Mouse (Mus musculus) embryonic facial prominence, embryonic 10.5 days (tissue): ENCODE results near the gene Traf3ip1. TPM values are rescaled to one million over a fixed set of nuclear protein-coding genes. Genes with fewer than 3 reads are reported as not detected.

ENCODE experiments used
- DNase-seq: peaks from one replicate; pipeline ENCODE4 v3.0.0-alpha.2; 2017; ENCODE audit warnings: low spot score
- H3K27ac ChIP-seq: fragments of 300-500 bp; sonication (generic); replicated peaks from 2 replicates; pipeline ENCODE4 v1.5.1; 2016; ENCODE audit warnings: mild to moderate bottlenecking
- H3K27me3 ChIP-seq: fragments of 300-500 bp; sonication (generic); replicated peaks from 2 replicates; pipeline ENCODE4 v1.6.1; 2016; ENCODE audit warnings: low read depth, mild to moderate bottlenecking; ENCODE audit not compliant: poor library complexity, severe bottlenecking
- H3K36me3 ChIP-seq: fragments of 300-500 bp; sonication (generic); replicated peaks from 2 replicates; pipeline ENCODE4 v1.6.1; 2016; ENCODE audit warnings: mild to moderate bottlenecking, moderate library complexity
- H3K4me1 ChIP-seq: fragments of 300-500 bp; sonication (generic); 2 replicates; pipeline ENCODE4 v1.6.1; 2016
- H3K4me3 ChIP-seq: fragments of 300-500 bp; sonication (generic); 2 replicates; pipeline ENCODE4 v1.5.1; 2016; ENCODE audit warnings: mild to moderate bottlenecking, moderate library complexity
- H3K9me3 ChIP-seq: fragments of 300-500 bp; sonication (generic); 2 replicates; pipeline ENCODE4 v1.6.1; 2016; ENCODE audit warnings: mild to moderate bottlenecking
- WGBS: fragments of 180-500 bp; shearing (Covaris S2); methylation state at CpG from one replicate; pipeline ENCODE4 v1.1.7; 2016; 5-methylcytosine and 5-hydroxymethylcytosine counted together
- polyA plus RNA-seq: library from polyadenylated mRNA; unstranded; fragments of >200 nt; fragmentation: Nextera tagmentation; extraction: Ambion mirVana; gene quantifications from 2 replicates; pipeline ENCODE4 v1.2.1, GENCODE M21; 2016

The Traf3ip1 gene
- polyA plus RNA-seq, 1 experiment from 2014 or later = 12.4 TPM

DNA sequence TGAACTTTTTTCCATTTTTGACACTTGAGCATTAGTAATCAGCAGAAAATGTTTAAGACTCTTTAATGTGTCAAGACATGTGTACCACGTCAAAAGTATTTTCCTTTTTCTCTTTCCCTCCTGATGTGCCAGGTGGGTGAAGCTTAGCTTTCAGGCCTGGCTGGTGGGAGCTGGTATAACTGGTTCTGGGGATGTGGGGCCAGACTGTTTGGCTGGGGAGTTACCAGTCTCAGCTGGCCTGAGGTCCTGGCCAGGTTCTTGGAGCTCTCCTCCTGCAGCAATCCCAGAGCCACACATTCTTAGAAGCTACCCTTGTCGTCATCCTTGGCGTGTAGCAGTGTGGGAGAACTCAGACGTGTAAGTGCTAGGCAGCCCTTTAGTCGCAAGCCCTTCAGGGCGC lies 21.2 kb downstream of the Traf3ip1 start:
- Histone ChIP-seq H3K27me3 (no peaks in the 10 kb centered on the region), H3K36me3 (peaks cover 74% of the 10 kb centered on the region), H3K4me3 (no peak overlapping the region), H3K27ac (no peak overlapping the region), H3K4me1 (no peaks in the 10 kb centered on the region), H3K9me3 (no peaks in the 10 kb centered on the region)
- no peak for DNase-seq
- WGBS = 89% methylated on average over 6 of the region's 6 CpGs

- Histone ChIP-seq H3K36me3 (peaks cover 81% of the 10 kb centered on the region), H3K27me3 (no peaks in the 10 kb centered on the region), H3K4me1 (no peaks in the 10 kb centered on the region), H3K27ac (no peak overlapping the region), H3K9me3 (no peaks in the 10 kb centered on the region), H3K4me3 (no peak overlapping the region)
- WGBS = 16% methylated on average over 10 of the region's 10 CpGs
- DNase-seq = peak; percentile 72
These were observed 29.3 kb downstream of the Traf3ip1 start for GRCm38 (mm10) chr1:91523759-91524158.

DNA sequence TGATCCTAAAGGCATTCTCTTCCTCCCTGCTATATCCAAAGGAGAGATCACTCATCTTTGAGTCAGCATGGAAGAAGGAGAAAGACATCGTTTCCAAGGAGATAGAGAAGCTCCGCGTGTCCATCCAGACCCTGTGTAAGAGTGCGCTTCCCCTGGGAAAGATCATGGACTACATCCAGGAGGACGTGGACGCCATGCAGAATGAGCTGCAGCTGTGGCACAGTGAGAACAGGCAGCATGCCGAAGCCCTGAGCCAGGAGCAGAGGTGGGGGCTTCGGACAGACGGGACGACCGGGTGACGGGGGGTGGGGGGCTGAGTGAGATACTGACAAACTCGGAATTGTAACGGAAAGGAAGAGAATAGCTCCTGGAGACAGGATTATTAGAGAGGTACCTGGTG lies 31.4 kb downstream of the Traf3ip1 start:
- WGBS = 90% methylated on average over 14 of the region's 14 CpGs
- H3K4me1 ChIP-seq = no peaks in the 10 kb centered on the region
- H3K27ac ChIP-seq = no peak overlapping the region
- no peak overlapping the region for H3K4me3 ChIP-seq
- H3K9me3 ChIP-seq = no peaks in the 10 kb centered on the region
- H3K27me3 ChIP-seq = no peaks in the 10 kb centered on the region
- DNase-seq = no peak
- peaks cover 82% of the 10 kb centered on the region for H3K36me3 ChIP-seq

- H3K36me3 ChIP-seq = peaks cover 57% of the 10 kb centered on the region
- H3K27me3 ChIP-seq = no peaks in the 10 kb centered on the region; the same call in 1 of the 2 replicates
- DNase-seq = no peak
- WGBS = 84% methylated on average over 9 of the region's 9 CpGs
- no peak overlapping the region for H3K27ac ChIP-seq
- H3K9me3 ChIP-seq = no peaks in the 10 kb centered on the region
- H3K4me1 ChIP-seq = peaks cover 3% of the 10 kb centered on the region; the same call in 1 of the 2 replicates
- no peak overlapping the region for H3K4me3 ChIP-seq
These were observed 35.7 kb downstream of the Traf3ip1 start for GRCm38 (mm10) chr1:91530166-91530565.

- Histone ChIP-seq H3K9me3 (no peaks in the 10 kb centered on the region), H3K27ac (no peak overlapping the region), H3K27me3 (peaks cover 20% of the 10 kb centered on the region), H3K36me3 (peaks cover 36% of the 10 kb centered on the region), H3K4me3 (no peak overlapping the region), H3K4me1 (peaks cover 3% of the 10 kb centered on the region; the same call in 1 of the 2 replicates)
- no peak for DNase-seq
- WGBS = 90% methylated on average over 4 of the region's 4 CpGs
These were observed 37.8 kb downstream of the Traf3ip1 start for GRCm38 (mm10) chr1:91532243-91532642.

DNA sequence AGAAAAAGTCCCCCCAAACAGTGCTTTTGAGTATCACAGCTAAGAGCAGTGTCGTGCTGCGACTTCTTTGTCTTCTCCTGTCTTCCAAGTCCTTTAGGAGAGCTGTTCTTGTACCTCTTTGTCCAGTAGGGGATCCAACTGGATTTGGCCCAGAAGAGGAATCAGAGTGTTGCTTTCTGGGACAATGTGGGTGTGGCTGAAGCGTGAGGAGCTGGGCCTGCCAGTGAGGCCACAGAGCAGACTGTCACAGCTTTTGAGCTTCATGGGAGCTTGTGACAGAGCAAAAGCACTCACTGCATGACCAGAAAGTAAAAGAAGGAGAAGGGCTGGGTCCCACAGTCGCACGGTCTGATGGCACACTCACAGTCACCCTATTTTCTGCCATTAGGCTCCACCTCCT lies 38.4 kb downstream of the Traf3ip1 start:
- Histone ChIP-seq H3K27me3 (peaks cover 27% of the 10 kb centered on the region), H3K4me1 (peaks cover 5% of the 10 kb centered on the region; the same call in 1 of the 2 replicates), H3K4me3 (no peak overlapping the region), H3K9me3 (no peaks in the 10 kb centered on the region), H3K27ac (no peak overlapping the region), H3K36me3 (peaks cover 29% of the 10 kb centered on the region)
- no peak for DNase-seq
- WGBS = 85% methylated on average over 5 of the region's 5 CpGs

DNA sequence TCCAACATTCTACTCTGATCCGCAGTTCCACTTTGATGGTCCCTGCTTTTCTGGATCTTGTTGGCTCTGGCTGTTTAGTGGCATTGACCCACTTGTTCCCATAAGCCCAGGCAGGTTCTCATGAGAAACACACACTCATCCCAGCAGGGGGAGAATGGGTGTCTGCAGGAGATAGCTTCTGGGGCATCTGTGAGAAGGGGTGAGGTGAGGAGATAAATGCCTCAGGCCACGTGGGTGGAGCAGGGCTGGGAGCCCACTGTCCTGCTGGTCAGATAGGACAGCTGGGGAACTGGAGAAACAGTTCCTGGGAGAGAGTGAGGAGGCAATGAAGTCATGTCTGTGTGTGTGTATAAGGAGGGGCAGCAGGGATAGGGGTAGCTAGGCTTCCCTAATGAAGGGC lies 39.0 kb downstream of the Traf3ip1 start:
- no peak for DNase-seq
- Histone ChIP-seq H3K9me3 (no peaks in the 10 kb centered on the region), H3K27ac (0 out of 2 replicates have a peak overlapping the region, but pooled peaks have one; percentile 36), H3K4me3 (no peak overlapping the region), H3K4me1 (peaks cover 7% of the 10 kb centered on the region; the same call in 1 of the 2 replicates), H3K36me3 (peaks cover 23% of the 10 kb centered on the region), H3K27me3 (peaks cover 33% of the 10 kb centered on the region)
- WGBS = 68% methylated on average over 2 of the region's 2 CpGs

GRCm38 (mm10) chr1:91533961-91534723 lies 39.7 kb downstream of the Traf3ip1 start:
- 0 out of 2 replicates have a peak overlapping the region, but pooled peaks have one; percentile 36 for H3K27ac ChIP-seq
- no peak for DNase-seq
- peaks cover 39% of the 10 kb centered on the region for H3K27me3 ChIP-seq
- no peak overlapping the region for H3K4me3 ChIP-seq
- WGBS = 79% methylated on average over 19 of the region's 19 CpGs
- no peaks in the 10 kb centered on the region for H3K9me3 ChIP-seq
- H3K4me1 ChIP-seq = peaks cover 7% of the 10 kb centered on the region; the same call in 1 of the 2 replicates
- peaks cover 20% of the 10 kb centered on the region for H3K36me3 ChIP-seq

DNA sequence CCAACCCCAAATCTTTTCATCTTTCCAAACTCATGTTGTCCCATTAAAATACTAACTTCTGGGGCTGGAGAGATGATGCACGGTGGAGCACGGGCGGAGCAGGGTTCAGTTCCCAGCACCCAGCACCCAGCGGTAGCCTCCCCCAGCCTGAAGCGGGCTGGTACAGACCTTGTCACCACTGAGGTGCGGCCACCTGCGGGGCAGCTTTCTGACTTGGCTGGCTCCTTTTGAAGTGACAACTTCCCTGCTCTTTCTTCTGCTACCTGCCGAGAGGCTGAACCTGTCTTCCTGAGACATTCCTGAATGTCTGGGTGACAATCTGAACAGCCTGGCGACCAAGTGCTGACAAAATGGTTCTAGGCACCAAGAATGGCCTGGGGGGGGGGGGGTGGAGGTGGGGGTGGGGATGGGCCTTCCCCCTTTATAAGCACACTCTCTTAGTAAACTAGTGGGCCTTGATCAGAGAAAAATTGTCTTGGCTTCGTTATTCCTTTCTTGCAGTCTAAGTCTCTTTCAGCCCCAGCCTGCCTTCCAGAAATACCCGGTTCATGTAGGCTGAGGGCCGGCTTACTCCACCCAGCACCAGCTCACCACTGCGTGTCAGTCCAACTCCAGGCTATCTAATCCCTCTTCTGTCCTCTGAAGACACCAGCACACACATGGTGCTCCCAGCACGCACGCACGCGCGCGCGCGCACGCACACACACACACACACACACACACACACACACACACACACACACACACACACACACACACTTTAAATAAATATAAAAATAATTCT lies 43.5 kb downstream of the Traf3ip1 start:
- Histone ChIP-seq H3K4me3 (no peak overlapping the region), H3K9me3 (no peaks in the 10 kb centered on the region), H3K36me3 (no peaks in the 10 kb centered on the region; the same call in 1 of the 2 replicates), H3K27me3 (peaks cover 48% of the 10 kb centered on the region), H3K27ac (no peak overlapping the region), H3K4me1 (peaks cover 28% of the 10 kb centered on the region)
- WGBS = 20% methylated on average over 22 of the region's 22 CpGs
- DNase-seq = peak; percentile 14

GRCm38 (mm10) chr1:91538570-91538929 lies 44.1 kb downstream of the Traf3ip1 start:
- peaks cover 27% of the 10 kb centered on the region for H3K4me1 ChIP-seq
- DNase-seq = no peak
- 29% methylated on average over 1 of the region's 1 CpGs for WGBS
- H3K9me3 ChIP-seq = no peaks in the 10 kb centered on the region
- H3K36me3 ChIP-seq = no peaks in the 10 kb centered on the region
- H3K27ac ChIP-seq = no peak overlapping the region
- peaks cover 48% of the 10 kb centered on the region for H3K27me3 ChIP-seq
- no peak overlapping the region for H3K4me3 ChIP-seq

GRCm38 (mm10) chr1:91539246-91539645 lies 44.8 kb downstream of the Traf3ip1 start:
- WGBS = 33% methylated on average over 6 of the region's 6 CpGs
- Histone ChIP-seq H3K4me3 (peak overlapping the region; percentile 85), H3K27me3 (peaks cover 48% of the 10 kb centered on the region), H3K9me3 (no peaks in the 10 kb centered on the region), H3K36me3 (peaks cover 4% of the 10 kb centered on the region; the same call in 1 of the 2 replicates), H3K4me1 (peaks cover 25% of the 10 kb centered on the region), H3K27ac (0 out of 2 replicates have a peak overlapping the region, but pooled peaks have one; percentile 77)
- DNase-seq = no peak

DNA sequence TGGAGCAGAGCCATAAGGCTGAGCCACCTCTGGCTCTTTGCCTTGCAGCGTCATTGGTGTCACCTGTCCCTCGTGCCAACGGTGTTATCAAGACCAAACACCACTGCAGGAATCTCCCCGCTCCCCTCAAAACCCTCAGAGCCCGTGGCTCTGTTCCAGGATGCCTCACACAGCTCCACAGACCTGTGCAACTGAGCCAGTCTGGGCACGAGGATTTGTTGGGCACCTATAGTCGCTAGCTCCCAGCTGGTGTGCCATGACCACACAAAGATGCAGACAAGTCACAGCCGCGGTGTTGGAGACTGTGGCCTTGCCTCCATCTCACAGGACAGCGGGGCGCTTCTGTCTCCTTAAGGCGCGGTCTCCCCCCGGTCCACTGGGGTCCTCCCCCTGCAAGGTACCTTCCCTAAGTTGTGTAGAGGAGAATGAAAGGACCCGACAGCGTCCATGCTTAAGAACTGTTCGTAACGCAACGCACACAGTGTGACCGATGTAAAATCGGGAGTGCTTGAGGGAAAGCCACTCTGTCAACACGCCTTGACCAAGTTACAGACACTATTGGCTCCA lies 45.3 kb downstream of the Traf3ip1 start:
- Histone ChIP-seq H3K27ac (peak overlapping the region; percentile 77), H3K36me3 (peaks cover 7% of the 10 kb centered on the region)
- no peak for DNase-seq

More for the DNA sequence above, 45.3 kb downstream of the Traf3ip1 start:
- no peaks in the 10 kb centered on the region for H3K9me3 ChIP-seq
- peak overlapping the region; percentile 85 for H3K4me3 ChIP-seq
- H3K4me1 ChIP-seq = peaks cover 25% of the 10 kb centered on the region
- 3% methylated on average over 22 of the region's 22 CpGs for WGBS
- H3K27me3 ChIP-seq = peaks cover 48% of the 10 kb centered on the region
